Mouse (Mus musculus): Measurements from ENCODE around the gene Upp2.

GRCm38 (mm10) chr2:58603379-58603778 lies 36.3 kb downstream of the Upp2 start:
- TF ChIP-seq CTCF (IDR thresholded peaks at IDR 0.05; ENCODE audit: low read depth, low read length) (no peak), POLR2A (IDR thresholded peaks at IDR 0.05; ENCODE audit: borderline replicate concordance, low read depth, low read length) (no peak)

Measured in bone marrow macrophage, adult 2 months (primary cell).